Mouse (Mus musculus) adrenal gland, adult (tissue): ENCODE measurements at regions not wholly inside any gene's neighbourhood (a gene's known extent, or its start where the extent isn't known, plus 50 kb on each side); places are given as distances from the start of the nearest gene placed in this dataset.
A peak's percentile ranks its signal among the peaks of the same experiment; 100 is the strongest.
"Not testable (repeated sequence)": the region's sequence is repeated elsewhere in the genome, so short reads cannot be mapped to it uniquely, and the experiment has no call there.

Source experiments
- DNase-seq, 2 experiments: peaks; one replicate each; pipeline ENCODE4 v3.0.0; 2022 to 2023; ENCODE audit warnings: low spot score in 1 of 2; ENCODE audit not compliant: inconsistent age in 2 of 2

DNA sequence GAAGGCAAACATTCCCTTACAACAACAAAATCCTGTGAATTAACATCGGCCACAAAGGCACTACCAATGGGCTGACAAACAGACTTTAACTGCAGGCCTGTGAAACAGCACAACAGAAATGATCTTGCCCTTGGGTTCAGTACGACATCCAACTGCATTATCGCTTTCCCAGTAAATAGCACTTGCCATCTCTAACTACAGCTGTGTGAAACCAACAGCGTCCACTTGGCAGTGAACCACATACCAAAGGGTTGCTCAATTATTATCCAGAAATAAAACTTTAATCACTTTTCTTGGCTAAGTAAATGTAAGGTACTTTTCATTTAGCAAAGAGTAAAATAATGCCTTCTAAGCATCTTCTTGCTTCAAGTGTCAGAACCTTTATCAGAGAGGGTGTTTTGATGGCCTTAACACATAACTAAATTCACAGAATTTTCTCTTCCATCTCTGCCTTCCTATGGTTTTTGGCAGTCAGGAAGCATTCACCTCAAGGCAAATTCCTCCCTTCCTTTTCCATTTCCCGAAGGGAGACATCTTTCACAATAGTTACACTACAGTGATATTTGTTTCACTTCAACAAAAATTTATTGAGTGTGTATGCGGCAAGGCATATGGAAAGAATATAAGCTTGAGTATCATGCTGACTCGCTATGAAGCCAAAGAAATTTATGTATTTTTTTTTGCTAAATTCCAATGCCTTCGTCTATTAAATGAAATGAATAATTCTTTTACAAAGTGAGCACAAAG is 178.9 kb upstream of the Mpdz start:
- DNase-seq, result peak in 1 of 2 experiments; percentile 38

DNA sequence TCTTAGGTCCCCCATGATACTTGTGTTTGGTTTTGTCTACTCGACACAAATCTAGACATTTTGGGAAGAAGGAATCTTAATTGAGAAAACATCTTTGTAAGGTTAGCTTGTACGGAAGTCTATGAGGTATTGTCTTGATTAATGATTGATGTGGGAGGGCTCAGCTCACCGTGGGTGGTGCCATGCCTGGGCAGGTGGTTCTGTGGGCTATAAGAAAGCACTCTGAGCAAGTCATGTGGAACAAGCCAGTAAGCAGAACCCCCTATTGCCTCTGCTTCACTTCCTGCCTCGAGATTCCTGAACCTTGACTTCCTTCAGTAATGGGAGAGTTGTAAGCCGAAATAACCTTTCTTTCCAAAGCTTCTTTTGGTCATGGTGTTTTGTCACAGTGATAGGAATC is 174.6 kb upstream of the Mpdz start:
- DNase-seq, result no peak

DNA sequence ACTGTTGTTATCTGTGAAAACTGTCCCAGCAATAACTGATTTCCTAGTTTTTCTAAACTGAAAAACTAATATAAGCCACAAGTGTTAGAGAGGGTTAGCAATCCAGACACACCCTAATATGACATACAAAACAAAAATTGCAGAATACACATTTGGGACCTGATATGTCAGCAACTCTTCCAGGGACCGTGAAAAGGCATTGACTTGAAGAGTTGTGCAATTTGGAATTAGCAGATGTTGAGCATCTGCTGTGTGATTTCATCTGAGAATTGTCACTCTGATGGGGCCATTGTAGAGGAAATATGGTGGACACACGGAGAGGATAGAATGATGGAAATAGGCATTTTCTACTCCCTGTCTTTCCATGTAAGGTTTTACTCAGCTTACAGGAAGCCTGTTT is 168.6 kb upstream of the Mpdz start:
- no peak for DNase-seq

DNA sequence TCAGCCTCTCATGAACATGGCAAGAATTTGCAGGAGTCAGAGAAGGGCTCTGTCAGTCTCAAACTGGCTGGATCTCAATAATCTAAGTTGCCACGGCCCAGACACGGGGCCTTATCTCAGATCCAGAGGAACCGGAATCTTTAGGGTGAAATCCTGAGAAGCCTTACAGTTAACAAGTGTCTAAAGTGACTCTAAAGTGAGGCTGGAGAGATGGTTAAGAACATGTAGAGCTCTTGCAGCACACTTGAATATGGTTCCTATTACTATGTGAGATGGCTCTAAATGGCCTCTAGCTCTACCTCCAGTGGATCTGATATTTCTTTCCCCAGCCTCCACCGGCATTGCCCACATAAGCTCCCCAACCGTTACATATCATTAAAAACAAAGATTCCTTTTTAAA is 157.8 kb upstream of the Mpdz start:
- DNase-seq, result no peak

DNA sequence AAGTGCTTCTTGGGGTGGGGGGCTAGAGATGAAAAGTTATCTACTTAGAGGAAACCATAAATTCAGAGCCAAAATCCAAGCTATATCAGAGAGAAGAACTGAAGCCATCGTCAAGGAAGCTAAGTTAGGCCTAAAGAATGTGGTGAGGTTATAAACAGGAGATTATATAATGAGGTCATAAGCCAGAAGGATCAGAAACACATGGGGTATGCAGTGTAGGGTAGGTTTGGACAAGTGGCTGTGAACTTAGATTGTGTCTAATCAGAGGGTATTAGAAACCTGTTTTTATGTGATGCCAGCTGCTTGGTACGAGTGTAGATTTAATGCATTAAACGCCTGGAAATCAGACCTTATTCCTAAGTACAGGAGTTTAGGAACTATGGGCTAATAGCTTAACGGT is 154.8 kb upstream of the Mpdz start:
- DNase-seq, result no peak

GRCm38 (mm10) chr4:81593431-81593830 is 150.8 kb upstream of the Mpdz start:
- DNase-seq, result not testable (repeated sequence)

DNA sequence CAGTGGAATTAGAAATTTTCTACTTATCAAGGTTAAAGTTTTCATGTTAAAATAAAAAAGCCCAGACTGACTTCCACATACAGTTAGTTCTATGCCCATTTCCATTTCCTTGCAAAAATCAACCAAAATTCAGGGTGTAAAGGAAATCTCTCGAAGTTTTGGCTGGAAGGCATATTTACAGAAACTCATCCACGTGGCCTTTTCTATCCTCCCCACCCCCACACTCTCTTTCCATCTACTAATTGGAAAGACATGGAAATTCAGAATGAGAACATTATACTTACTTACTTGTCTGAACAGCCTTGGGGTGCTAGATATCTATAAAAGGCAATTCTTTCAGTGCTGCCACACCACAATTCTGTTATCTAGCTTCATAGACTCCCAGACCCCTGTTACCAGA is 139.9 kb upstream of the Mpdz start:
- DNase-seq, result no peak

DNA sequence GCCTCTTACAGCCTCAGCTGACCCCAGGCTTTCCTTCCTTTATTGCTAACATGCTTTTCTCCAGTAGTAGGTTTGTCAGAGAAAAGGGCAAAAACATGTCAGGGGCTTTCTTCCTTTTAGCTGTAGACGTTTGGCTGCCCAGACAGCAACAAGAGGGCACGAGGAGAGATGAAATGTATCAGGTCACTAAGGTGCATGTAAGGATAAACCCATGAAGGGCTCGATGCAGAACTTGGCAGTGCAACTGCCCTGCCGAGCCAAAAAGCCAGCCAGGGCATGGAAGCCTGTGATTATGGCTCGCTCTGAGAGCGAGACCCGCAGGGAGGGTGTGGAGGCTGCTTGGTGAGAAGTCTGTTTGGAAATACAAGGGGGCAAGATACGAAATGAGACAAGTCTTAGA is 137.9 kb upstream of the Mpdz start:
- peak in 1 of 2 experiments; percentile 50 for DNase-seq

DNA sequence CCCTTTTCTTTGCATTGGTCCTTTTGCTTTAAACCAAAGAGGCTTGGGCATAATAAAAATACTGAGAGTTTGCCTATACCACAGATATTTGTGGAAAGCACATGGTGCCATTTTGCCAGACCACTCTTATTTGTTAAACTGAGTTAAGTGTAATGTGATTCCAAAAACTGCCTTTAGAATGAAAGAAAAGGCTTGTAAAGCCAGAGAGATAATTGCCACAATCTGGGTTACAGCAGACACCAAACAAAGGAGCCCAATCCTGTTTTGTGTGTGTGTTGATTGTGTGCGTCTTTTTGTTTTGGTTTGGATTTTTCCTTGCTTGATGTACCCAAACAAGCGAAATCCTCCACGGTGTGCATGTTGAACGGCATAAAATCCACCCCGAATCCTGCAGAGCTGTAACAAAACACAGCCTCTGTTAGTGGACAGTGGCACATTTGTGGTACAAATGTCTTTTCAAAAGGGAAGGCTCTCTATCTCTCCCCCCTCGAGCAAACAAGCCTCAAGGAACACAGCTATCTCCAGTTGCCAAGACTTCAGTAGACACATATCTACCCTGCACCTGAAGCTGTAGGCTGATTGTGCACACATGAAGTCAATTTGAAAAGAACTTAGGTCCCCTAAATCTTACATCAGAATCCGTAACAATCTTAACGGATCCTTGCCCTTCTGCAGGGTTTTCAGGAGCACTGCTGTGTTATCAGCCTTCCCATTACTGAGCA is 136.9 kb upstream of the Mpdz start:
- no peak for DNase-seq

- DNase-seq, result no peak
These were observed 136.4 kb upstream of the Mpdz start for GRCm38 (mm10) chr4:81578981-81579380.

- DNase-seq, result no peak
These were observed 131.2 kb upstream of the Mpdz start for GRCm38 (mm10) chr4:81573771-81574170.

- no peak for DNase-seq
These were observed 128.1 kb upstream of the Mpdz start for GRCm38 (mm10) chr4:81570736-81571135.

DNA sequence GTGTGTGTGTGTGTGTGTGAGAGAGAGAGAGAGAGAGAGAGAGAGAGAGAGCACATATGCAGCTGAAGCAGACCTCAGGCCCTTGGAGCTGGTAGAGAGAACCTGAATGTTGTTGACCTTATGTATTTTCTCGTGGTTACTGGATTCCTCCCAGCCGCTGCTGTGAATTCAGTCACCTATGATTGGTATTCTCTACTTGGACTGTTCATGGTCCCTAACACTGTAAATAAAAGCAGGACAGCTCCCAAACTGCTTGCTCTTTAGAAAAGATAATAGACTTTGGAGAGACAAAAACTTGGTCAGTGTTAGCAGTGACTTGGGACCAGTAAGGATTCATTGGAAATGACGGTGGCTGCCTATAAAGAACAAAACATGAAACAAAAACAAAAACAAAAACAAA is 126.9 kb upstream of the Mpdz start:
- no peak for DNase-seq

DNA sequence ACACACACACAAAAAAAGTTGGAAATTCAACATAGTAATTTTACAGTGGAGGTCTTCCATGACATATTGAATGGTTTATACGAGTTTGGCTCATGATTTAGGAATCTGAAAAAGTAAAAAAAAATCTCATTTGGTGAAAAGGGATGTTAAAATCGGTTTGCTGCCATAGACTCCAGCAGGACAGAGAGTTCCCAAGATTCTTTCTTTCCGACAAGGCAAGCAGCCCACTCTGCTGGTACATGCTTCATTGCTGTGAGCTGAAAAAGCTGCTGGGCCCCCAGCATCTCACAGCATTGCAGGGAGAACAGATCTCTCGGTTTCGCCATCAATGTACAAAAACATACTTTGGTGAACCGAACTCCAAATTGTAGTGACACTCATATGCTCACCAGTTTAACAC is 125.8 kb upstream of the Mpdz start:
- DNase-seq, result no peak

DNA sequence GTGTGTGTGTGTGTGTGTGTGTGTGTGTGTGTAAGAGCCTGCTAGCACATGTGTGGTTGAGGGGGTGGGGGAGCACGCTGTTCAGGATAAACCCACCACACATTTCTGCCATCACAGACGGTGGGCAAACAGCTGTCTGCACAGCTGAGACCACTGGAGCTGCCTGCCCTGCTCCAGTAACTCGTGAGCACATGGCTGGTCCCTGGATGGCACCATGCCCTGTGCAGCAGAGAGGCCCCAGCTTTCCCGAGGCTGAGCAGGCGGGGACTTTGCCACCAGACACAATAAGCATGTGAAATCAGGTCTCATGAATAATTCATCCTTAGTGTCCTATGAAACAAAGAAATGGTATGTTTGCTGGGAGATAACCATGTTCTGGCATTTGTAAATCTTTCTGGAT is 125.3 kb upstream of the Mpdz start:
- no peak for DNase-seq

- DNase-seq, result no peak
These were observed 123.9 kb upstream of the Mpdz start for GRCm38 (mm10) chr4:81566526-81566925.

DNA sequence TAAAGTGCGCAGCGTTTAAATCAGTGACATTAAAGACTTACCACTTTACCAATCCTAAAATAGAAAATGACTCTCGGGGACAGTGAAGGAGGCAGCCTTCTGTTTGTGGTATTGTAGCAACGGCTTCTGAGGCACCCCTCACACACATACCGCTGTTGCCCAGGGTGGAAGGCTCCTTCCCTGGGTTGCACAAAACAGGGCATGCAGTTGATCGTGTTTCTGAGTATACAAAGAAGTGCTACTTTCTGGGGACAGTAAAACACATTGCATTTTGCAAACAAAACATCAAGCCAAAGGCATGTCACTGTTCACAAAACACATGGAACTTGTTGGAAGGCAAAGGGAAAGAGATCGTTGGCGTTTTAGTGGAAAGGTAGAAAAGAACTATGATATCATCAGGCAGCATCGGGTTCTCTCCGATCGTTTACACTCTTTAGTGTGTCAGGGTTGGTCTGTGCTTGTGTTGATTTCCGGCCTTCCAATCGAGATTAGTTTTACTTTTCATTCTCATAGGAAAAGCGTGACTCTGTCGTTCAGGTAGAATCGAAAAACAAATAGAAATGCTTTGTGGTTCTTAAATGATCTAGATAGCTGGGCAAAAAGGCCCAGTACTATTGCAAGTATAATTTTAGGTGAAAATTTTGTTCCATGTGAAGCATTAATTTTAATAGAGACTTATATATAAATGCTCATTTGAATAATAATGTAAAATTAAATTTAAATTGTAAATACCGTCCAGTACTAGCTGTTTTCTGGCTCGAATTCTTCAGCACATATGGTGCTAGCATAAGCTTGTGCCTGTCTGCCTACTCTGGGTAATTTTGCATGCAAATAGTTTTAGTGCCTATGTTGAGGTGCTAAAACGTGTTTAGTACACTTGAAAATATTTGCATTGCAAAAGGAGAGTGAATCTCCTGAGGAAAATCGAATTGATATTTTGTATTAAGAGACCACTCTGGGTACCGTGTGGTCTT is 123.1 kb upstream of the Mpdz start:
- DNase-seq, result no peak

DNA sequence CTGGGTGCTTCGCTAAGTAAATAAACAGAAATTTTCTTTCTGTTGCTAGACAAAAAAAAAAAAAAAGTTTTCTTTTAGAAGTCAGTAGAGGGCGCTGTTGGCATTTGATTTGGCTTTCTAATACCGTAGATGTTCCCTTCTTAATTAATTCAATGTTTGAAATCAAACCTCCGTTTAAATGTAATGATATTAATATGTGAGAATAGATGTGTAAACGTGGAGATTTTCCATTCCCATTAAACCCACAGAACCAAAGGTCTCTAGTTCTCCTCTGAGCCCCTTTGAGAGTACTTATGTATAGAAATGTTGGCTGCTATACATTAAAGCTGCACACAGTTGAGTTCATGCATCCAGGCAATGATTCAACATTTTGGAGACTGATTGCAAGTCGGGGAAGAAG is 121.8 kb upstream of the Mpdz start:
- peak in 1 of 2 experiments; percentile 62 for DNase-seq

DNA sequence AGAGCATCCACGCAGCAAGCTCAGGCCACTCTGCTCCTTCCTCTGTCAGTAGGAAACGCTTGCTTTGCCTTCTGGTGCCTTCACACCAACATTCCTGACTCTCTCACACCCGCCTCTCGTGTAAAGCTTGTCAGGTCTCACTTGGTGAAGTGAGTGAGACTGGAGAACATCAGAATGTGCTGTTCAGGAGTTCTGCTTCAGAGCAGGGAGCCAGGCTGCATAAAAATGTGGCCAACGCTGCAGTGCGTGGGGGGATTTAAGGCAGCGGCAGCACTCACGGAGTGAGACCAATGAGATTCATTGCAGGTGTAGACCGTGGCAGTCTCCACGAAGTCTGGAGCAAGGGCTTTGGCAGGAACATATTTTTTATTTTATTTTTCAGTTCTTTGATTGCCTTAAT is 121.0 kb upstream of the Mpdz start:
- DNase-seq, result no peak

DNA sequence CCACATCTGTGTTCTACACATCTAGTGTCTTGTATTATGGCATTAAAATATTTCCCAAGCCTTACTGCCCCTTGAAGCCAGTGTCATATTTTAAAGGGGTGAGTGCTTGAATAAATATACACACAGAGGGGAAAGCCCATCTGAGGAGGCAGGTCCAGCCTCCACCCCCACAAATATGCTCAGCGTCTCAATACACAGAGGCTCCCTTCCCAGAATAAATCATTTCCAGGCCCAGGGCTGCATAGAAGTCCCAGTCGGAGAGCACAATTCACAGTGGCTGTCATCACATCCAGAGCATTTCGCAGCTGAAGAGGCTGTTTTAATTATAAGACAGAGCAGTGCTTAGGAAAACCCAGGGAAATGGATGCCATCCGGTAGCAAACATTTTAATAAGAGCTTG is 118.8 kb upstream of the Mpdz start:
- DNase-seq, result peak in 1 of 2 experiments; percentile 32

DNA sequence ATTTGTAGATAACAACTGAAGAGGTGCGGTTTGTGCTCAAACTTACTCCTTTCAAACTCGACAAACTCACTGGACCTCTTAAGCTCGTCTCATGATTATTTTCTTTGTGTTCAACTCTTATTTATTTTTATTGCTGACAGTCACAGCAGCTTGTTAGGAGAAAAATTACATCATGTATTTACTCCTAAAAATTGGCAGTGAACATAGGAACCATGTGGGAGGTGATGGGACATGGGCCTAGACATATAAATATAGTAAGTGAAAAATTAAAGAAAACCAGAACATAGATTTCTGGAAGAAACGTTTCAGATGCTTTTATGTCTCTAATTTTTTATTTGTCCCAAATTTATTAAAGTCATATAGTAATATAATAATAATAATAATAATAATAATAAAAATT is 108.2 kb upstream of the Mpdz start:
- DNase-seq, result no peak

GRCm38 (mm10) chr4:81550256-81550655 is 107.6 kb upstream of the Mpdz start:
- no peak for DNase-seq
